Mouse (Mus musculus) liver, embryonic 14.5 days (tissue): ENCODE results near the gene Rabgap1l.

Experiments used
- CTCF ChIP-seq: IDR thresholded peaks from 2 replicates; pipeline ENCODE4 v1.5.1; 2016; ENCODE audit warnings: antibody characterized with exemption, low read depth, control low read depth
- EP300 ChIP-seq: IDR thresholded peaks from 2 replicates; pipeline ENCODE4 v1.6.1; 2016; ENCODE audit warnings: antibody characterized with exemption, low read depth

DNA sequence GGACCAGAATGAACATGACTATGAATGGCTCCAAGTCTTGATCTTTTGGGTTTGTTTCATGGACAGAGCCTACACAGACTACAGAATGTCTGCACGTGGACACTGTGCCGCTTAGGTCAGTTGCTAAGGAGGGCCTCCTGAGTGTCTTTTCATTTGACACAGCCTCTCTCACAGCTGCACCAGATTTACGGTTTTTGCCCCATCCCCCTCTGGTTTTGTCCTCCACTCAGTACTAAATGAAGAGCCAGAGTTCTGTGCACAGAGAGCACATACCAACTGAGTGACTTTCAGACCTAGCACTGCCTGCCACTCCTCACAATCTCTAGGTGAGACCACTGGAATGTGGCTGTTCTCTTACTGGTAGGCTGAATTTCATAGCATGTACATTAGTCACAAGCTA, 272.3 kb downstream of the Rabgap1l start:
- TF ChIP-seq CTCF: no peak
- TF ChIP-seq EP300: no peak
